Mouse (Mus musculus): ENCODE results near the gene Gpr108.

DNA sequence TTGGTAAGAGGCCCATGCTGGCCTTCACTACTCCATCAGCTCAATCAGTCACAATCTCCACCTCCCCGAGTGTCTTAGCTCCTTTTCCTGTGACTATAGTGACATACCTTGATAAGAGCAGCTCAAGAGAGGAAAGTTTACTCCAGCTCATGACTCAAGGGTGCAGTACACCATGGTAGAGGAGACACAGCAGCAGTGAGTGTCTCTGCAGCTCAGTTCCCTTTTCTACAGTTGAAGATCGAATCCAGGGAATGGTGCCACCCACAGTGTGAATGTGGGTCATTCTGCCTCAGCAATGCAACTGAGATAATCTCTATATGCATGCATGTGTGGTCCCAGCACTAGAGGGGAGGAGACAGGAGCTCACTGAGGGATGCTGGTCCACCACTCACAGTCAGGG, 62.6 kb downstream of the Gpr108 start:
- TF ChIP-seq CTCF (IDR thresholded peaks at IDR 0.05; ENCODE audit: control insufficient read depth, insufficient read depth, insufficient replicate concordance, low read depth, low read length): no peak
- TF ChIP-seq POLR2A (IDR thresholded peaks at IDR 0.05; ENCODE audit: control insufficient read depth, low read depth, low read length): no peak

All from testis, adult 2 months (tissue).